Mouse (Mus musculus): Measurements from ENCODE around the gene Rbms2.
"Not testable (repeated sequence)": the region's sequence is repeated elsewhere in the genome, so short reads cannot be mapped to it uniquely, and the experiment has no call there.

Rbms2 gene

DNA sequence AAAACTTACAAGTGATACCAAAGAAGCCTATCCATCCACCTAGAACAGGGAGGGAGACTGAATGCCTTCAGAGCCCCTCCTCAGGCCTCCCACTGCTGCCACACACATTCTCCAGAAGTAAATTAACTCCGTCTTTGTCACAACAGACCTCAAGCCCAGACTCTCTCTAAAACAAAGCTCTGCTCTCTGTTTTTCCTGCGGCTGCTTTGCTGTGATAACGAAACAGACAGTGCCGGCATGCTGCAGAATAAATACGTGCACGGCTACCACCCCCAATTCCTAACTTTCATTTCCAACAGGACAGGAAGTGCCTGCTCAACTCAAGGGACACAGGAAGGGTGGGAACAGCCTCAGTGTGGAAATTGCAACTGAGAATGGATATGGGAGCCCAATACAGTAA lies at the start of gene Rbms2:
Gene Rbms2, minus strand, starts transcription at position 309 of the 400 bp plus-strand sequence.
- no peak for DNase-seq (ENCODE audit: low spot score in 2 of 2)

GRCm38 (mm10) chr10:128228009-128228408 lies 47.9 kb upstream of the Rbms2 start:
- no peak for DNase-seq (ENCODE audit: low spot score in 2 of 2)

DNA sequence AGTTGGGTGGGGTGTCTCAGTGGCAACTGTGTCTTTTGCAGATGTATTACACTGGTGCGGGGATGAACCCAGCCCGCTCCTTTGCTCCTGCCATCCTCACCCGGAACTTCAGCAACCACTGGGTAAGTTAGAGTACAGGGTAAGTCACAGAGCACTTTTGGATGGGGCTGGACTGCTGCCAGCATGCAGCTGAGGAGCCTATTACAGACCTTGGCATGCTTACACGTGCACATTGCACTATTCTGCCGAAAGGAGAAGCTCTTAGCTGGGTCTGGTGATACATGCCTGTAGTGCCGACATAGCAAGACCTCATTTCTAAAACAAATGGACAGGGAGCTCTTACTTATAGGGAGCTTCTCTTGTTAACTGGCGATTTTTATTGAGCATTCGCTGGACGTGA lies 47.5 kb upstream of the Rbms2 start:
- no peak for DNase-seq (ENCODE audit: low spot score in 2 of 2)

DNA sequence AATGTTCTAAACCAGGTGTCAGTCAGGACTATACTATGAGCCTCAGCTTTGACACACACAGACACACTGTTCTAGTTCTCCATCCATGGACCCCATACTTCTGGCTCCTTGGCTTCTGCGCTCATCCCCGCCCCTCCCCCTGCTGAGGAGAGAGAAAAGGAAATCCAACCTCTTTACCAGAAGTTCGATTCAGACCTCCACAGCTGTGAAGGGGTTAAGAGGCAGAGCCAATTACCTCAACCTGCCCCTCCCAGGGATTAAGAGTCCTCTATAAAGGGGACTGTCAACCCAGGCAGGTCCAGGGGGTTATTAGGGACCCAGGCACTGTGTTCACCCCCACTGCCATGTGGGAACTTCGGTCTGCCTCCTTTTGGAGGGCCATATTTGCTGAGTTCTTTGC lies 45.4 kb upstream of the Rbms2 start, which contains the start of gene Mip:
Gene Mip, plus strand, starts transcription at position 301 of the 400 bp plus-strand sequence.
- DNase-seq (ENCODE audit: low spot score in 2 of 2): no peak

- no peak for DNase-seq (ENCODE audit: low spot score in 2 of 2)
Measured at GRCm38 (mm10) chr10:128225064-128225463, 45.0 kb upstream of the Rbms2 start.

DNA sequence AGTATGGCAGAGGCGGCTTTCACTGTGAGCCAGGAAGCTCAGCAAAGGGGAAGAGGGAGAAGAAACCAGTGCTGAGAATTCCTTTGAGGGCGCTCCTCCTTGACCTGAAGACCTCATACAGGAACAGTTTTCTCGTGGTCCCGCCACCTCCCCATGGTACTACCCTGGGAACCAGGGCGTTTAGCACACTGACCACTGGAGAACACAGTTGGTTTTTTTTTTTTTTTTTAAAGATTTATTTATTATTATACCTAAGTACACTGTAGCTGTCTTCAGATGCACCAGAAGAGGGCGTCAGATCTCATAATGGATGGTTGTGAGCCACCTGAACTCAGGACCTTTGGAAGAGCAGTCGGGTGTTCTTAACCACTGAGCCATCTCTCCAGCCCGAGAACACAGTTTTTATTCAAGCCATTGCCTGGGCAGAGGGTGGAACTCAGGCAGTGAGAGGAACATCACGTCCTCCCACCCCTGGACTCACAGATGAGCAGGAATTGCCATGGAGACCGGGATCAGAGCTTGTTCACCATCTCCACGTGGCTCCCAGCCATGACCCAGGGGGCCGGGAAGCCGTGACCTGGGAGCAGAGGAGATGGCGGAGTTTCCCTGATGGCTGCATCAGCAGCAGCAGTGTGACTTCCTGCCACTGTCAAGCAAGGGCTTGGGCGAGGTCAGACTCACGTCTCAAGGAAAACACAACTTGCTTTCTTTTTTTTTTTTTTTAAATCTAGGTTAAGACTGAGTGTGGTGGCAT lies 41.6 kb upstream of the Rbms2 start:
- DNase-seq (ENCODE audit: low spot score in 2 of 2): no peak

DNA sequence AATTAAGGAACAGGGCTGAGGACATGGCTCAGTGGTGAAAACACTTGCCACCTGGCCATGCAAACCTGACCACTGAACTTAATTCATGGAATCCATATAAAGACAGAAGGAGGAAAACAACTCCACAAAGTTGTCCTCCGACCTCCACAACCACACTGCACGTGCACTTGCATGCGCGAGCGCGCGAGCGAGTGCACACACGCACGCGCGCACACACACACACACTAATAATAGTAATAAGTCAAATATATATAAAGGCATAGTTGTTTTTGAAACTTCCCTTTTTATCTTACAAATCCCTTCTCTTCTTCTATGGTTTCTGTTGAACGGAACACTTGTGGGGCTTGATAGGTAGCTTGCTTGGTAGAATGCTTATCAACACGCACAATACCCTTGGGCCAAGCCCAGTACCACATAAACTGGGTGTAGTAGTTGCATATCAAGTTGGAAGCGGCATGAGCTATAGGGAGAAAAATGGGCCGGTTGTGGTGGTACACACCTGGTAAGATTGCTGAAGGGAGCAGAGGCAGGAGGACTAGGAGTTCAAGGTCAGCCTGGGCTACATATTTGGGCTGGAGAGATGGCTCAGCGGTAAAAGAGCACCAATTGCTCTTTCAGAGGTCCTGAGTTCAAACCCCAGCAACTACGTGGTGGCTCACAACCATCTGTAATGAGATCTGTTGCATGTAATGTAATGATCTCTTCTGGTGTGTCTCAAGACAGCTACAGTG lies 38.5 kb upstream of the Rbms2 start:
- DNase-seq (ENCODE audit: low spot score in 2 of 2): no peak

GRCm38 (mm10) chr10:128214981-128215380 lies 34.9 kb upstream of the Rbms2 start:
- no peak for DNase-seq (ENCODE audit: low spot score in 2 of 2)

DNA sequence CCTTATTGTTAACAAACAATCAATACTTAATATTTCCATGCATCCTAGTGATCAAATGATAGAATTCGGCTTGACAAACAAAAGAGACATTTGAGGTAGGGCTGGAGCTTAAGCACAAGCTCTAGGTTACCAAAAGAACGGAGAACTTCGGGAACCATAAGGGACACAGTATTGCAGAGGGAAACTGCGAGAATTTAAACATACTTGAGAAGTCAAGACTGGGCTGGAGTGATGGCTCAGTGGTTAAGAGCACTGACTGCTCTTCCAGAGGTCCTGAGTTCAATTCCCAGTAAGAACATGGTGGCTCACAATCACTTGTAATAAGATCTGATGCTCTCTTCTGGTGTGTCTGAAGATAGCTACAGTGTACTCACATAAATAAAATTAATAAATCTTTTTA lies 34.0 kb upstream of the Rbms2 start:
- DNase-seq (ENCODE audit: low spot score in 2 of 2): not testable (repeated sequence)

- DNase-seq (ENCODE audit: low spot score in 2 of 2): peak; percentile 65 to 68
Measured at GRCm38 (mm10) chr10:128212871-128213323, 32.8 kb upstream of the Rbms2 start.

DNA sequence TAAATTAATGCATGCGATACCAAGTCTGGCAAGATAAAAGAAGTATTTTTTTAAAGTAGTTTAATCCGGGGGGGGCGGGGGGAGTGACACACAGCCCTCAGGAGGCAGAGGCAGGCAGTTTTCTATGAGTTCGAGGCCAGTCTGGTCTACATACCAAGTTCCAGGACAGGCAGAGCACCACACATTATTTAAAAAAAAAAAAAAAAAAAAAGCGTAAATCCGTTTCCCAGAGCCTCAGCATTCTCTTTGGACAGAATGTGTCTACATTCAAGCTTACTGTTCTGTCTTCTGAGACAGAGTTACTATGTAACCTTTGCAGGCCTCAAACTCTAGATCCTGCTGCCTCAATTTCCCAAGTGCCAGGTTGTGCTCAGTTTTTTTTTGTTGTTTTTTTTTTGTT lies 32.1 kb upstream of the Rbms2 start:
- no peak for DNase-seq (ENCODE audit: low spot score in 2 of 2)

DNA sequence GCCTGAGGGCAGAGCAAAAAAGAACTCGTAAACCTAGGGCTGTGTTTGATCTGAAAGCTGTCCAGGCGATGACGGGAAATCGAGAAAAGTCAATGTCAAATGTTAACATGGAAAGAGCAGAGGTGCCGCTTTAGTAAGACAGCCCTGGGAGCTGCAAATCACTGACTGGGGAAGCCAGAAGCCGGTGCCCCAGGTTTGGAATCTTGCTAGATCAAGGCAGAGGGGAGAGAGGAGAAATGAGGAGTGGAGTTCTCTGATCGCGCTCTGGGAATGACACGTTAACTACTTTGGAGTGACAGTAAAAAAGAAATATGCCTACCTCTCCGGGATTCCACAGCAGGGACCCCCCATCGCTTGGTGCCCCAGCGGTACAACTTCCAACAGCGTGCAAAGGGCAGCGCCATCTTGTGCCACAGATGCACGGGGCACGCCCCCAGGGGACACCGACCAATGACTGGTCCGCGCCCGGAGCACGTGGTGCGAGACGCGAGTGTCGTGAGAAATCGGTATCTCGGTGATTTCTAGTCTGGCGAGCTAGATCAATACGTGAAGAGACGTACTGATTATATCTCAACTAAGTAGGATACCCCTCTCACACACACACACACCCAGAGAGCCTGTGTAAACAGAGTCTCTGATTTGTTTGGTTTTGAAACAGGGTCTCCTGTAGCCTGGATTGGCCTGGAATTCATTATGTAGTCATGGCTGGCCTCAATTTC lies 31.5 kb upstream of the Rbms2 start, which contains the start of gene Spryd4:
Gene Spryd4, minus strand, starts transcription at position 418 of the 719 bp plus-strand sequence.
- peak; percentile 94 to 95 for DNase-seq (ENCODE audit: low spot score in 2 of 2)

DNA sequence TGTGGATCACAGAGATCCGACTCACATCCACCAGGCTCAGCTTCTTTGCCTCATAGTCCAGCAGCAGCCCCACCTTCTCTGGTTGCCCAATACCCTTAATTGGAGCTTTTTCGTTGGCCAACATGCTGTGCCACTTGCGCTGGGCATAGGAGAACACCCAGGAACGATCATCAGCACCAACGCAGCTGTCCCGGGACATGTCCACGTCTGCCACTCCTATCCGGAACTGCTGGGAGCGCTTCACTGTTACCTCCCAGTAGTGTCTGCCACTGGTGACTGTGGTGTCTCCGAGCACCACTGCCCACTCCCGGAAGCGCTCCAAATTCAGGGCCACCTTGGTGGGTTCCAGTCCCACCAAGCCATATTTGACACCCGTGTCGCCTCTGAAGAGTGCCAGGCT lies 30.9 kb upstream of the Rbms2 start:
- DNase-seq (ENCODE audit: low spot score in 2 of 2): peak in 1 of 2 experiments; percentile 23

DNA sequence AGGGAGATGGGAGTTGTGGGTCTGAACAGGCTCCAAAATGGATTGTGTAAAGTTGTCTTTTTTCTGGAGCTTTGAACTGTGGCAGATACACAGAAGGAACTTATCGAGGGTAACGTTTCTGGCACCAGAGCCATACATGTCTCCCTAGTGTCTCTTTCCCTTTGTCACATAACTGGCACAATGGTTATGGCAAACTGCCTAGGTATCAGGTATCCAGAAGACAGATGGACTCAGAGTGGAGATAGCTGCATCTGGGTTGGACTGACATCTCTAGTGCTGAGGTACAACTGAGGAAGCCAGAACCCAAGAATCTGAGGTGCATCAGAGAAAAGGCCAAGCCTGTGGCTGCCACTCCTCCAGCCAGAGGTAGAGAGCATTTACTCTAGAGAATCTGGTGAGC lies 30.0 kb upstream of the Rbms2 start:
- no peak for DNase-seq (ENCODE audit: low spot score in 2 of 2)

GRCm38 (mm10) chr10:128209311-128210009 lies 29.4 kb upstream of the Rbms2 start:
- no peak for DNase-seq (ENCODE audit: low spot score in 2 of 2)

- no peak for DNase-seq (ENCODE audit: low spot score in 2 of 2)
Measured at GRCm38 (mm10) chr10:128208326-128208725, 28.2 kb upstream of the Rbms2 start.

- DNase-seq (ENCODE audit: low spot score in 2 of 2): no peak
Measured at GRCm38 (mm10) chr10:128204941-128205340, 24.8 kb upstream of the Rbms2 start.

- DNase-seq (ENCODE audit: low spot score in 2 of 2): no peak
Measured at GRCm38 (mm10) chr10:128201856-128202255, 21.8 kb upstream of the Rbms2 start.

- DNase-seq (ENCODE audit: low spot score in 2 of 2): peak; percentile 70 to 74
Measured at GRCm38 (mm10) chr10:128194551-128195461, 14.7 kb upstream of the Rbms2 start.

DNA sequence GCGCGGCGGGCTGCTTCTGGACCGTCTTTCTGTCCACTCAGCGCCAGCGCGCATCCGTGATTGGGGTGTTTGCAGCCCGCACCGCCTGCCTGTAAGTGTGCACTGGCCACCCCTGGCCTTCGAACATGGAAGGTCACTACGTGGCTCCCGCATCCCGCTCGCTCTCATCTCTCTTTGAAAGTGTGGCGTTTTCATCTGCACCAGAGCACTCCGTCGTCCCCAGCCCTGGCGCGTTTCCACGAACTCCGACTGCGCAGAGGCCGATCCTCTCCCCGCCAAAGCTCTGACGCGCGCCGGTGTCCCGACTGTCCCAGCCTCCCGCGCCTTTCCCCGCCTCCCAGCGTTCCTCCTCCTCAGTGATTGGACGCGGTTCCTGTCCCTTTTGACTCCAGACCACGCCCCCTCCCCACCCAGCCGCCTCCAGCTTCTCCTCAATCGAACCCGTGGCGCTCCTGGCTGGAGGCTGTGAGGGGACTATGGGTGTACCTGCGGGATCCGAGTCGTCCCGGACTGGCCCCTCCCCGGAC lies 14.0 kb upstream of the Rbms2 start, which contains the start of gene Gls2:
Gene Gls2, plus strand, starts transcription at position 434 of the 527 bp plus-strand sequence.
- DNase-seq (ENCODE audit: low spot score in 2 of 2): peak; percentile 98 to 99

Data from right cerebral cortex, adult 2 months (tissue).